8 mouse cellular contexts compared by ENCODE assay signal in genomic region chr17:28015068-28015730, GRCm38 (mm10).
DNase-seq lines count a peak whose midpoint lies in the region; ATAC-seq and TF ChIP-seq lines count a peak whose summit lies in the region.

No protein-coding gene starts in this region.

- no peaks in the 10 kb centered on the region for H3K9me3 ChIP-seq in forebrain, embryonic 11.5 days (ENCODE audit: control insufficient read depth, low read length)
- H3K9me3 ChIP-seq in forebrain, embryonic 16.5 days (ENCODE audit: control insufficient read depth, low read length) = no peaks in the 10 kb centered on the region

- H3K9ac ChIP-seq in forebrain, embryonic 11.5 days (ENCODE audit: low read length) = no peak overlapping the region
- H3K9ac ChIP-seq in forebrain, embryonic 16.5 days (replicated peaks; ENCODE audit: low read depth, low read length) = no peak overlapping the region

- peak overlapping the region; percentile 27 for H3K27ac ChIP-seq in forebrain, embryonic 11.5 days (ENCODE audit: low read depth, low read length)
- H3K27ac ChIP-seq in forebrain, embryonic 16.5 days (ENCODE audit: low read length) = no peak overlapping the region
- H3K27ac ChIP-seq in cerebellum, adult 2 months (ENCODE audit: insufficient read depth, low read length) = no peak overlapping the region; the same call in 1 of the 2 replicates

- H3K4me3 ChIP-seq in forebrain, embryonic 11.5 days (ENCODE audit: low read depth, low read length) = no peak overlapping the region
- H3K4me3 ChIP-seq in forebrain, embryonic 16.5 days (replicated peaks; ENCODE audit: low read length) = no peak overlapping the region
- no peak overlapping the region for H3K4me3 ChIP-seq in cerebellum, adult 2 months (replicated peaks; ENCODE audit: insufficient read depth, low read depth, low read length)

- no peaks in the 10 kb centered on the region for H3K27me3 ChIP-seq in forebrain, embryonic 11.5 days (ENCODE audit: control insufficient read depth, insufficient read depth, low read length)
- no peaks in the 10 kb centered on the region for H3K27me3 ChIP-seq in forebrain, embryonic 16.5 days (replicated peaks; ENCODE audit: control insufficient read depth, insufficient read depth, low read length)
- no peaks in the 10 kb centered on the region for H3K27me3 ChIP-seq in cerebellum, adult 2 months (ENCODE audit: control insufficient read depth, insufficient read depth, low read length)

- H3K4me1 ChIP-seq in forebrain, embryonic 11.5 days (replicated peaks; ENCODE audit: control insufficient read depth, insufficient read depth, low read length) = peaks cover 26% of the 10 kb centered on the region
- H3K4me1 ChIP-seq in forebrain, embryonic 16.5 days (replicated peaks; ENCODE audit: control insufficient read depth, insufficient read depth, low read length) = peaks cover 28% of the 10 kb centered on the region
- H3K4me1 ChIP-seq in cerebellum, adult 2 months (ENCODE audit: control insufficient read depth, insufficient read depth, low read length) = peaks cover 58% of the 10 kb centered on the region

- no peak for ATAC-seq in forebrain, embryonic 11.5 days (replicated peaks; ENCODE audit: low FRiP score)
- no peak for ATAC-seq in forebrain, embryonic 16.5 days
- no peak for ATAC-seq in frontal cortex, adult (ENCODE audit: low TSS enrichment)

- 84% methylated on average over 17 of the region's 17 CpGs for WGBS in forebrain, embryonic 11.5 days
- WGBS in forebrain, embryonic 16.5 days = 81% methylated on average over 17 of the region's 17 CpGs
- 88% methylated on average over 17 of the region's 17 CpGs for WGBS in cerebellum, adult 2 months

- TF ChIP-seq CTCF in cerebellum, adult 2 months (IDR thresholded peaks at IDR 0.05; ENCODE audit: borderline replicate concordance, insufficient read depth, low read depth, low read length) = no peak

- DNase-seq in forebrain, embryonic 11.5 days (ENCODE audit: low spot score) = no peak
- DNase-seq in heart, adult 18-20 months = peak; percentile 65 to 80
- DNase-seq in kidney, postnatal 10 days = peak; percentile 68
- DNase-seq in lung, postnatal 4 days = peak; percentile 78 to 88
- peak; percentile 55 for DNase-seq in thymus, postnatal 14 days
- no peak for DNase-seq in cerebellum, adult 2 months

- no peaks in the 10 kb centered on the region for H3K36me3 ChIP-seq in forebrain, embryonic 11.5 days (ENCODE audit: control insufficient read depth, insufficient read depth, low read length)
- no peaks in the 10 kb centered on the region for H3K36me3 ChIP-seq in forebrain, embryonic 16.5 days (ENCODE audit: control insufficient read depth, insufficient read depth)

- no peak for TF ChIP-seq POLR2A in cerebellum, adult 2 months (IDR thresholded peaks at IDR 0.05; ENCODE audit: borderline replicate concordance, insufficient read depth, low read length)

- H3K4me2 ChIP-seq in forebrain, embryonic 11.5 days (ENCODE audit: low read depth, low read length, severe bottlenecking) = no peak overlapping the region
- no peak overlapping the region for H3K4me2 ChIP-seq in forebrain, embryonic 16.5 days (ENCODE audit: low read length)

Comparison
In these comparisons a context has a peak if more than half of its experiments do, and no peak if none do; other contexts are left out.
1. DNase-seq: peak in heart, adult 18-20 months (2 of 2), kidney, postnatal 10 days (single experiment), lung, postnatal 4 days (2 of 2) and thymus, postnatal 14 days (single experiment); none in forebrain, embryonic 11.5 days (single experiment) and cerebellum, adult 2 months (0 of 2).